ENCODE assay signal across 17 mouse cellular contexts in the genomic region with DNA sequence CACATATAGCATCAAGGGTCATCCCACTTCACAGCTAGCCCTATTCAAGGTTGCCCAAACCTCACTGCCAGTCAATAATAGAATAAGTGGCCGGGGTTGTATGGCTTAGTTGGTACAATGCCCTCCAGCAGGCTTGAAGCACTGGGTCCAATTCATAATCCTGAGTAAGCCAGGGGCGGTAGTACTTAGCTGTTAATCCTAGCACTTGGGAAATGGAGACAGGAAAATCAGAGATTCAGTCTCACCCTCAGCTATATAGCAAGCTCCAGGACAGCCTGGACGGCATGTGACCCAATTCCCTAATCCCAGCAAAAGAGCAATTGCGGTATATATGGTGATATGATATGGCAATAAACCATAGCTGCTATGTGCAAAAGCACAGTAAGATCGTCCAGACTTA. TPM values are rescaled to one million over a fixed set of nuclear protein-coding genes. Genes with fewer than 3 reads are reported as not detected.
"Had no signal": no experiment of that assay in that cellular context is flagged by ENCODE, and none has a peak within 500 bp of the region (broad histone marks: within the 10 kb centered on the region; RNA-seq: fewer than 3 reads in every experiment).

No protein-coding gene starts in this region.

- H3K4me2 ChIP-seq: neural tube, embryonic 12.5 days; neural tube, embryonic 13.5 days; neural tube, embryonic 15.5 days; stomach, embryonic 15.5 days had no signal

- DNase-seq: right cerebral cortex, adult 18-20 months; right cerebral cortex, postnatal 14 days; right cerebral cortex, postnatal 25 days; right cerebral cortex, postnatal 4 days; spleen, adult 18-20 months; thymus, adult 18-20 months; thymus, adult 2 months; thymus, postnatal 25 days; thymus, postnatal 36 days had no signal

- H3K27ac ChIP-seq: neural tube, embryonic 12.5 days; neural tube, embryonic 13.5 days; neural tube, embryonic 15.5 days; stomach, embryonic 15.5 days; stomach, postnatal 0 days had no signal

- H3K4me3 ChIP-seq: neural tube, embryonic 12.5 days; neural tube, embryonic 13.5 days; neural tube, embryonic 15.5 days; stomach, embryonic 15.5 days had no signal

- H3K4me1 ChIP-seq: neural tube, embryonic 15.5 days; stomach, embryonic 15.5 days had no signal

- H3K9me3 ChIP-seq: neural tube, embryonic 12.5 days; neural tube, embryonic 13.5 days; neural tube, embryonic 15.5 days; stomach, embryonic 15.5 days had no signal

- H3K9ac ChIP-seq: neural tube, embryonic 12.5 days; neural tube, embryonic 13.5 days; neural tube, embryonic 15.5 days; stomach, embryonic 15.5 days had no signal

- H3K27me3 ChIP-seq: neural tube, embryonic 12.5 days; neural tube, embryonic 13.5 days; neural tube, embryonic 15.5 days; stomach, embryonic 15.5 days had no signal

RNA-seq across cellular contexts. Expression of a gene that starts 34.6 kb away (rescaled TPM):
- polyA plus RNA-seq: neural tube, embryonic 11.5 days; neural tube, embryonic 12.5 days; neural tube, embryonic 13.5 days; neural tube, embryonic 14.5 days; testis, adult 2 months had no signal
